Mouse (Mus musculus): ENCODE data around the gene Slc25a11. TPM values are rescaled to one million over a fixed set of nuclear protein-coding genes. Genes with fewer than 3 reads are reported as not detected.

Gene Slc25a11
- polyA plus RNA-seq, 1 experiment from 2014 or later: 171 TPM

- H3K4me3 ChIP-seq (ENCODE audit: low read length): no peak overlapping the region
- H3K27ac ChIP-seq (ENCODE audit: low read depth, low read length): no peak overlapping the region
- no peaks in the 10 kb centered on the region for H3K36me3 ChIP-seq (ENCODE audit: control insufficient read depth, insufficient read depth, low read length)
- no peak overlapping the region for H3K4me2 ChIP-seq (replicated peaks; ENCODE audit: low read depth, low read length)
- H3K27me3 ChIP-seq (ENCODE audit: control insufficient read depth, insufficient read depth, low read length): no peaks in the 10 kb centered on the region
- no peak overlapping the region for H3K9ac ChIP-seq (ENCODE audit: low read depth, low read length)
- H3K4me1 ChIP-seq (ENCODE audit: control insufficient read depth, insufficient read depth, low read length): no peaks in the 10 kb centered on the region
- no peaks in the 10 kb centered on the region for H3K9me3 ChIP-seq (ENCODE audit: control insufficient read depth, low read length)
- no peak for ATAC-seq (ENCODE audit: low FRiP score, low TSS enrichment)
- 55% methylated on average over 4 of the region's 4 CpGs for WGBS
These were observed 21.8 kb downstream of the Slc25a11 start for GRCm38 (mm10) chr11:70625473-70625872.

GRCm38 (mm10) chr11:70623053-70623742, 24.1 kb downstream of the Slc25a11 start:
- Histone ChIP-seq H3K36me3 (ENCODE audit: control insufficient read depth, insufficient read depth, low read length) (no peaks in the 10 kb centered on the region), H3K9ac (ENCODE audit: low read depth, low read length) (no peak overlapping the region), H3K27me3 (ENCODE audit: control insufficient read depth, insufficient read depth, low read length) (no peaks in the 10 kb centered on the region), H3K9me3 (ENCODE audit: control insufficient read depth, low read length) (no peaks in the 10 kb centered on the region), H3K4me3 (ENCODE audit: low read length) (no peak overlapping the region), H3K27ac (ENCODE audit: low read depth, low read length) (no peak overlapping the region), H3K4me2 (replicated peaks; ENCODE audit: low read depth, low read length) (no peak overlapping the region), H3K4me1 (ENCODE audit: control insufficient read depth, insufficient read depth, low read length) (no peaks in the 10 kb centered on the region)
- no peak for ATAC-seq (ENCODE audit: low FRiP score, low TSS enrichment)
- WGBS: 85% methylated on average over 10 of the region's 10 CpGs

DNA sequence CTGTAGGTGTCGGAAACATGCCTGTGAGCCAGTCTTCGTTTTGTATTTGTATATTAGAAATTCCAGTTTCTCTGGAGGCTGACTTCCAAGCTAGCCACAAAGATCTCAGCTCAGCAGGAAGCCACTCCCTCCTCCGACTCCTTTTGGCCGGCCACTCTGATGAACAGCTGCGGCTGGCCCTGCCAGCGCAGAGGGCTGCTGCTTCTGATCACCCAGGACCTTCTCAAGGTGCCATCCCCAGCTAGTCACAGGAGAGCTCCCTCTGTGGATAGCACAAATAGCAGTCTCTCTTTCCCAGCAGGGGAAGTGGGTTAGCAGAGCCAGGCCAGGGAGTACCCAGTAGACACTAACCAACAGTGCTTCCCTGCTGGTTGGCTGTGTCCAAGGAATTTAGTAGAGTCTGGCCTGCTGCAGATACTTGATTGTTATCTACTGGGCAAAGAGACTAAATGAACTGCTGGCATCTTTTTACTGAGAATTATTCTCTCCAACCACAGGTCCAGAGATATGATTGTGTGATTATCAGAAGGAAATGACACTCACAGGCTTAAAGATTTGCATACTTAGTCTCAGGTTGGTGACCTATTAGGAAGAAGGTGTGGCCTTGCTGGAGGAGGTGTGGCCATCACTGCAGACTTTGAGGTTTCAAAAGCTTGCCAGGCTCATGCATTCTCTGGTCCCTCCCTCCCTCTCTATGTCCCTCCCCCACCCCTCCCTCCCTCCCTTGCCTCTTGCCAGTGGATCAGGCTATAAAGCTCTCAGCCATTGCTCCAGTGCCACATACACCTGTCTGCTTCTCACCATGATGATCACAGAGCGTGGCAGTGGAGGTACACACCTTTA, 25.1 kb downstream of the Slc25a11 start:
- Histone ChIP-seq H3K27ac (ENCODE audit: low read depth, low read length) (no peak overlapping the region), H3K9ac (ENCODE audit: low read depth, low read length) (no peak overlapping the region), H3K4me3 (ENCODE audit: low read length) (no peak overlapping the region), H3K9me3 (ENCODE audit: control insufficient read depth, low read length) (no peaks in the 10 kb centered on the region), H3K4me2 (replicated peaks; ENCODE audit: low read depth, low read length) (no peak overlapping the region), H3K27me3 (ENCODE audit: control insufficient read depth, insufficient read depth, low read length) (no peaks in the 10 kb centered on the region), H3K36me3 (ENCODE audit: control insufficient read depth, insufficient read depth, low read length) (no peaks in the 10 kb centered on the region), H3K4me1 (ENCODE audit: control insufficient read depth, insufficient read depth, low read length) (no peaks in the 10 kb centered on the region)
- 36% methylated on average over 7 of the region's 7 CpGs for WGBS
- ATAC-seq (ENCODE audit: low FRiP score, low TSS enrichment): no peak

- H3K9ac ChIP-seq (ENCODE audit: low read depth, low read length): 0 out of 2 replicates have a peak within 1 kb of the TSS, but pooled peaks have one; percentile 28
- no peaks in the 10 kb centered on the region for H3K9me3 ChIP-seq (ENCODE audit: control insufficient read depth, low read length)
- no peak within 1 kb of the TSS for H3K4me3 ChIP-seq (ENCODE audit: low read length)
- 40% methylated on average over 1 of the region's 1 CpGs for WGBS
- ATAC-seq (ENCODE audit: low FRiP score, low TSS enrichment): no peak
- 0 out of 2 replicates have a peak, but pooled peaks cover 4% of the 10 kb centered on the region for H3K27me3 ChIP-seq (ENCODE audit: control insufficient read depth, insufficient read depth, low read length)
- no peak within 1 kb of the TSS for H3K27ac ChIP-seq (ENCODE audit: low read depth, low read length)
- H3K4me2 ChIP-seq (replicated peaks; ENCODE audit: low read depth, low read length): no peak within 1 kb of the TSS
- H3K36me3 ChIP-seq (ENCODE audit: control insufficient read depth, insufficient read depth, low read length): no peaks in the 10 kb centered on the region
- peaks cover 8% of the 10 kb centered on the region; the same call in 1 of the 2 replicates for H3K4me1 ChIP-seq (ENCODE audit: control insufficient read depth, insufficient read depth, low read length)
These were observed 28.2 kb downstream of the Slc25a11 start, which contains the start of gene Chrne for GRCm38 (mm10) chr11:70619101-70619500. TSS of gene Chrne (minus strand) at chr11:70619216.

DNA sequence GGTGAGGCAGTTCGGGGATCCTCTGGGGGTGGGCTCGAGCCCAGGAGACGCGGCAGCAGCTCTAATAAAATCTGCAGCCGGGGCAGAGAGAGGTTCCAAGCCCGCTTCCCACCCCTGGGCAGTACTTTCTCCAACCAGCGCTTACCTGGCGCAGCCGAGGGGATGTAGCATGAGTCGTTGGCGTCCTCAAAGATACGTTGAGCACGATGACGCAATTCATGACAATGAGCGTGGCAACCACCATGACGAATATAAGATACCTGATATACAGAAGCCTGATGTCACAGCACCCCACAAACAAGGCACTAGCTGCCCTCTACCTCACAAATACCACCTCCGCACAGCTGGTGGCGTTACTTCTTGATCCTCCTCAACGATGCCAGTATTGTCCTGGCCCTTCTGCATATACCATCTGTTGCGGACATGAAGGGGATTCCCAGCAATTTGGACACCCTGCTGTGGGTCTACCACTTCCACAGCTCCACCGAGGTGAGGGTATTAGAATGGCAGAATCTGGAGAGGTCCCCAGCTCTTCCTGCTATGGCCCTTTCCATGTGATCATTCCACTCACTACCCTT, 31.7 kb downstream of the Slc25a11 start, which contains the start of gene 4930544D05Rik:
TSS of gene 4930544D05Rik (plus strand) at position 333 of the 578 bp plus-strand sequence.
- Histone ChIP-seq H3K27ac (ENCODE audit: low read depth, low read length) (peak within 1 kb of the TSS; percentile 47; the same call in 1 of the 2 replicates), H3K4me1 (ENCODE audit: control insufficient read depth, insufficient read depth, low read length) (peaks cover 8% of the 10 kb centered on the region; the same call in 1 of the 2 replicates), H3K36me3 (ENCODE audit: control insufficient read depth, insufficient read depth, low read length) (peaks cover 28% of the 10 kb centered on the region), H3K4me3 (ENCODE audit: low read length) (peak within 1 kb of the TSS; percentile 41), H3K4me2 (replicated peaks; ENCODE audit: low read depth, low read length) (peak within 1 kb of the TSS; percentile 87), H3K9me3 (ENCODE audit: control insufficient read depth, low read length) (no peaks in the 10 kb centered on the region), H3K9ac (ENCODE audit: low read depth, low read length) (peak within 1 kb of the TSS; percentile 54), H3K27me3 (ENCODE audit: control insufficient read depth, insufficient read depth, low read length) (0 out of 2 replicates have a peak, but pooled peaks cover 4% of the 10 kb centered on the region)
- WGBS: 19% methylated on average over 21 of the region's 21 CpGs
- ATAC-seq (ENCODE audit: low FRiP score, low TSS enrichment): no peak

DNA sequence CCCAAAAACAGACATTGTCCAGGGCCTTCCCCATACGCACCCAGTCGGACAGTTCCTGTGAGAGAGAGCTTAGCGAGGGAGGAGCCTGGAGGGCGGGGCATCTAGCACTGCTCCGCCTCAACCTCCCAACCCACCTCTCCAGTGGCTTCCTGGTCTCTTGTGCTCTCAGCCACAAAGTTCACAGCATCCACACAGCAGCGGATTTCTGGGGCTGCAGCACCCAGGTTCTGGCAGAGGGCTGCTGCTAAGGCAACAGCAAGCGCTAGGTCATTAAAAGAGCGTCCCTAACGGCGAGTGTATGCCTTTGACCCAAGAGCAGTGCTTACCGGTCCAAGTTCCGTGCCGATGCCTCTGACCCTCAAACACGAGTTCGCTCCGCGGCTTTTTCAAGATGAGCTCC, 32.2 kb downstream of the Slc25a11 start:
- peak; percentile 87 for ATAC-seq (ENCODE audit: low FRiP score, low TSS enrichment)
- 0 out of 2 replicates have a peak, but pooled peaks cover 4% of the 10 kb centered on the region for H3K27me3 ChIP-seq (ENCODE audit: control insufficient read depth, insufficient read depth, low read length)
- no peaks in the 10 kb centered on the region for H3K9me3 ChIP-seq (ENCODE audit: control insufficient read depth, low read length)
- peaks cover 8% of the 10 kb centered on the region; the same call in 1 of the 2 replicates for H3K4me1 ChIP-seq (ENCODE audit: control insufficient read depth, insufficient read depth, low read length)
- peak overlapping the region; percentile 87 for H3K4me2 ChIP-seq (replicated peaks; ENCODE audit: low read depth, low read length)
- peak overlapping the region; percentile 41 for H3K4me3 ChIP-seq (ENCODE audit: low read length)
- H3K9ac ChIP-seq (ENCODE audit: low read depth, low read length): peak overlapping the region; percentile 54
- 1% methylated on average over 17 of the region's 17 CpGs for WGBS
- H3K36me3 ChIP-seq (ENCODE audit: control insufficient read depth, insufficient read depth, low read length): peaks cover 33% of the 10 kb centered on the region
- H3K27ac ChIP-seq (ENCODE audit: low read depth, low read length): peak overlapping the region; percentile 47; the same call in 1 of the 2 replicates

- Histone ChIP-seq H3K27ac (ENCODE audit: low read depth, low read length) (no peak overlapping the region), H3K9ac (ENCODE audit: low read depth, low read length) (no peak overlapping the region), H3K4me3 (ENCODE audit: low read length) (no peak overlapping the region), H3K9me3 (ENCODE audit: control insufficient read depth, low read length) (no peaks in the 10 kb centered on the region), H3K36me3 (ENCODE audit: control insufficient read depth, insufficient read depth, low read length) (peaks cover 59% of the 10 kb centered on the region), H3K27me3 (ENCODE audit: control insufficient read depth, insufficient read depth, low read length) (0 out of 2 replicates have a peak, but pooled peaks cover 4% of the 10 kb centered on the region), H3K4me1 (ENCODE audit: control insufficient read depth, insufficient read depth, low read length) (peaks cover 12% of the 10 kb centered on the region; the same call in 1 of the 2 replicates), H3K4me2 (replicated peaks; ENCODE audit: low read depth, low read length) (no peak overlapping the region)
- 76% methylated on average over 7 of the region's 7 CpGs for WGBS
- ATAC-seq (ENCODE audit: low FRiP score, low TSS enrichment): no peak
These were observed 34.8 kb downstream of the Slc25a11 start for GRCm38 (mm10) chr11:70612505-70612904.

GRCm38 (mm10) chr11:70610752-70611151, 36.5 kb downstream of the Slc25a11 start:
- no peak overlapping the region for H3K4me2 ChIP-seq (replicated peaks; ENCODE audit: low read depth, low read length)
- WGBS: 81% methylated on average over 4 of the region's 4 CpGs
- no peak overlapping the region for H3K9ac ChIP-seq (ENCODE audit: low read depth, low read length)
- H3K27me3 ChIP-seq (ENCODE audit: control insufficient read depth, insufficient read depth, low read length): no peaks in the 10 kb centered on the region
- H3K9me3 ChIP-seq (ENCODE audit: control insufficient read depth, low read length): no peaks in the 10 kb centered on the region
- H3K27ac ChIP-seq (ENCODE audit: low read depth, low read length): no peak overlapping the region
- ATAC-seq (ENCODE audit: low FRiP score, low TSS enrichment): no peak
- peaks cover 12% of the 10 kb centered on the region; the same call in 1 of the 2 replicates for H3K4me1 ChIP-seq (ENCODE audit: control insufficient read depth, insufficient read depth, low read length)
- no peak overlapping the region for H3K4me3 ChIP-seq (ENCODE audit: low read length)
- H3K36me3 ChIP-seq (ENCODE audit: control insufficient read depth, insufficient read depth, low read length): peaks cover 76% of the 10 kb centered on the region

Measured in kidney, embryonic 14.5 days (tissue).